Mouse (Mus musculus) heart, embryonic 14.5 days (tissue): ENCODE data around the gene Cgrrf1. TPM values are rescaled to one million over a fixed set of nuclear protein-coding genes. Genes with fewer than 3 reads are reported as not detected.
"Not testable (repeated sequence)": the region's sequence is repeated elsewhere in the genome, so short reads cannot be mapped to it uniquely, and the experiment has no call there.

ENCODE experiments used
- ATAC-seq: fragments of 200-750 bp; cut with Nextera tagmentation; 2 replicates; pipeline ENCODE4 v1.8.0; 2017; ENCODE audit warnings: low read depth, moderate TSS enrichment; ENCODE audit not compliant: insufficient number of reproducible peaks, insufficient read depth, low FRiP score
- H3K27ac ChIP-seq, 2 experiments: fragments of 200-500 bp in 1 of 2; fragments of 300-500 bp in 1 of 2; sonication (generic) in 1 of 2; replicated peaks in 1 of 2; 2 replicates each; pipeline ENCODE4 v1.5.1; 2012 to 2014; ENCODE audit warnings: low read depth in 2 of 2, low read length in 2 of 2, control low read depth in 1 of 2, mild to moderate bottlenecking in 1 of 2, mixed read lengths in 1 of 2; ENCODE audit not compliant: control insufficient read depth in 1 of 2, insufficient read depth in 1 of 2
- H3K27me3 ChIP-seq: fragments of 300-500 bp; sonication (generic); 2 replicates; pipeline ENCODE4 v1.6.1; 2014; ENCODE audit warnings: mild to moderate bottlenecking, low read length, control low read depth; ENCODE audit not compliant: control insufficient read depth, insufficient read depth
- H3K36me3 ChIP-seq: fragments of 300-500 bp; sonication (generic); 2 replicates; pipeline ENCODE4 v1.6.1; 2014; ENCODE audit warnings: mild to moderate bottlenecking, control low read depth, low read length, mixed read lengths; ENCODE audit not compliant: control insufficient read depth, insufficient read depth
- H3K4me1 ChIP-seq, 2 experiments: fragments of 200-500 bp in 1 of 2; fragments of 300-500 bp in 1 of 2; sonication (generic) in 1 of 2; 2 replicates each; pipeline ENCODE4 v1.6.1; 2012 to 2014; ENCODE audit warnings: low read length in 2 of 2, control low read depth in 1 of 2, mixed read lengths in 1 of 2; ENCODE audit not compliant: control insufficient read depth in 2 of 2, insufficient read depth in 2 of 2
- H3K4me2 ChIP-seq: fragments of 300-500 bp; sonication (generic); 2 replicates; pipeline ENCODE4 v1.6.1; 2014; ENCODE audit warnings: mild to moderate bottlenecking, low read length
- H3K4me3 ChIP-seq, 2 experiments: fragments of 200-500 bp in 1 of 2; fragments of 300-500 bp in 1 of 2; sonication (generic) in 1 of 2; 2 replicates each; pipeline ENCODE4 v1.5.1; 2012 to 2014; ENCODE audit warnings: low read length in 2 of 2, mild to moderate bottlenecking in 2 of 2, control low read depth in 1 of 2, low read depth in 1 of 2, moderate library complexity in 1 of 2; ENCODE audit not compliant: control insufficient read depth in 1 of 2, insufficient read depth in 1 of 2
- H3K9ac ChIP-seq: fragments of 300-500 bp; sonication (generic); 2 replicates; pipeline ENCODE4 v1.6.1; 2014; ENCODE audit warnings: mild to moderate bottlenecking, low read length
- H3K9me3 ChIP-seq: fragments of 300-500 bp; sonication (generic); 2 replicates; pipeline ENCODE4 v1.6.1; 2016; ENCODE audit warnings: low read length, control low read depth; ENCODE audit not compliant: control insufficient read depth
- WGBS: fragments of 180-500 bp; shearing (Covaris S2); extraction: QIAGEN DNeasy Blood & Tissue Kit; methylation state at CpG from one replicate; pipeline ENCODE4 v1.1.7; 2014; 5-methylcytosine and 5-hydroxymethylcytosine counted together
- polyA plus RNA-seq: library from polyadenylated mRNA; unstranded; fragments of >200 nt; fragmentation: Nextera tagmentation; extraction: Ambion mirVana; gene quantifications from 2 replicates; pipeline ENCODE4 v1.2.1, GENCODE M21; 2014

The Cgrrf1 gene
- polyA plus RNA-seq, 1 experiment from 2014 or later: 35.3 TPM

GRCm38 (mm10) chr14:46815640-46816039 lies 16.3 kb upstream of the Cgrrf1 start:
- no peak overlapping the region for H3K4me2 ChIP-seq
- ATAC-seq: no peak

GRCm38 (mm10) chr14:46816916-46817622 lies 14.9 kb upstream of the Cgrrf1 start:
- no peak overlapping the region for H3K4me3 ChIP-seq
- no peak overlapping the region for H3K4me2 ChIP-seq
- ATAC-seq: no peak
- no peaks in the 10 kb centered on the region for H3K9me3 ChIP-seq
- no peak overlapping the region for H3K9ac ChIP-seq
- no peak overlapping the region for H3K27ac ChIP-seq
- H3K4me1 ChIP-seq: peaks cover 0 to 16% of the 10 kb centered on the region in 2 experiments; a peak in 2 of 4 replicates
- 84% methylated on average over 8 of the region's 8 CpGs for WGBS
- no peaks in the 10 kb centered on the region for H3K27me3 ChIP-seq
- peaks cover 44% of the 10 kb centered on the region for H3K36me3 ChIP-seq

More at GRCm38 (mm10) chr14:46815640-46816039, 16.3 kb upstream of the Cgrrf1 start:
- Histone ChIP-seq H3K27me3 (no peaks in the 10 kb centered on the region), H3K4me1 (peaks cover 0 to 13% of the 10 kb centered on the region in 2 experiments; a peak in 2 of 4 replicates), H3K4me3 (no peak overlapping the region), H3K9ac (no peak overlapping the region), H3K9me3 (no peaks in the 10 kb centered on the region), H3K27ac (no peak overlapping the region), H3K36me3 (peaks cover 58% of the 10 kb centered on the region)
- 46% methylated on average over 6 of the region's 6 CpGs for WGBS

GRCm38 (mm10) chr14:46818743-46819142 lies 13.2 kb upstream of the Cgrrf1 start:
- H3K4me1 ChIP-seq: peaks cover 0 to 16% of the 10 kb centered on the region in 2 experiments; a peak in 2 of 4 replicates
- no peaks in the 10 kb centered on the region for H3K27me3 ChIP-seq
- H3K4me2 ChIP-seq: no peak overlapping the region
- no peak overlapping the region for H3K9ac ChIP-seq
- H3K9me3 ChIP-seq: no peaks in the 10 kb centered on the region
- WGBS: 93% methylated on average over 7 of the region's 7 CpGs
- no peak for ATAC-seq
- H3K36me3 ChIP-seq: peaks cover 32% of the 10 kb centered on the region
- no peak overlapping the region for H3K27ac ChIP-seq
- H3K4me3 ChIP-seq: no peak overlapping the region

- H3K27ac ChIP-seq, H3K9ac ChIP-seq, H3K27me3 ChIP-seq, H3K4me3 ChIP-seq, ATAC-seq, H3K9me3 ChIP-seq: not testable (repeated sequence)
- H3K4me2 ChIP-seq: peak overlapping the region; percentile 75; the same call in 1 of the 2 replicates
- WGBS: 86% methylated on average over 5 of the region's 6 CpGs
- H3K36me3 ChIP-seq: peaks cover 23% of the 10 kb centered on the region
- H3K4me1 ChIP-seq: peaks cover 0 to 16% of the 10 kb centered on the region in 2 experiments; a peak in 2 of 4 replicates
Measured at GRCm38 (mm10) chr14:46819961-46820360, 12.0 kb upstream of the Cgrrf1 start.

GRCm38 (mm10) chr14:46821271-46821872 lies 10.6 kb upstream of the Cgrrf1 start:
- ATAC-seq: no peak
- Histone ChIP-seq H3K4me1 (peaks cover 0 to 8% of the 10 kb centered on the region in 2 experiments; a peak in 2 of 4 replicates), H3K4me3 (peak overlapping the region; percentile 82 to 97), H3K36me3 (peaks cover 12% of the 10 kb centered on the region), H3K27me3 (no peaks in the 10 kb centered on the region), H3K27ac (peak overlapping the region; percentile 91 to 94), H3K4me2 (peak overlapping the region; percentile 75), H3K9me3 (no peaks in the 10 kb centered on the region), H3K9ac (peak overlapping the region; percentile 90)
- WGBS: 0% methylated on average over 11 of the region's 11 CpGs

GRCm38 (mm10) chr14:46821873-46822716 lies 9.8 kb upstream of the Cgrrf1 start, which contains the start of gene Gmfb:
Gmfb (minus strand) TSS chr14:46822242.
- no peaks in the 10 kb centered on the region for H3K27me3 ChIP-seq
- peaks cover 0 to 8% of the 10 kb centered on the region in 2 experiments; a peak in 2 of 4 replicates for H3K4me1 ChIP-seq
- H3K4me2 ChIP-seq: peak within 1 kb of the TSS; percentile 75
- peak within 1 kb of the TSS; percentile 82 to 97 for H3K4me3 ChIP-seq
- H3K9me3 ChIP-seq: no peaks in the 10 kb centered on the region
- peak within 1 kb of the TSS; percentile 91 to 94 for H3K27ac ChIP-seq
- WGBS: under 1% methylated on average over 65 of the region's 65 CpGs
- peak; percentile 92 for ATAC-seq
- peaks cover 5% of the 10 kb centered on the region for H3K36me3 ChIP-seq
- H3K9ac ChIP-seq: peak within 1 kb of the TSS; percentile 90

- H3K27me3 ChIP-seq: no peaks in the 10 kb centered on the region
- no peaks in the 10 kb centered on the region for H3K9me3 ChIP-seq
- peaks cover 0 to 8% of the 10 kb centered on the region in 2 experiments; a peak in 2 of 4 replicates for H3K4me1 ChIP-seq
- H3K27ac ChIP-seq: no peak overlapping the region
- no peak overlapping the region for H3K9ac ChIP-seq
- H3K36me3 ChIP-seq: no peaks in the 10 kb centered on the region
- ATAC-seq: no peak
- H3K4me2 ChIP-seq: no peak overlapping the region
- WGBS: 67% methylated on average over 2 of the region's 2 CpGs
- no peak overlapping the region for H3K4me3 ChIP-seq
Measured at GRCm38 (mm10) chr14:46823996-46824395, 7.9 kb upstream of the Cgrrf1 start.
